Mouse (Mus musculus) heart, embryonic 10.5 days (tissue): ENCODE measurements at regions not wholly inside any gene's neighbourhood (a gene's known extent, or its start where the extent isn't known, plus 50 kb on each side); places are given as distances from the start of the nearest gene placed in this dataset.
A peak's percentile ranks its signal among the peaks of the same experiment; 100 is the strongest.
"Not testable (repeated sequence)": the region's sequence is repeated elsewhere in the genome, so short reads cannot be mapped to it uniquely, and the experiment has no call there.

Experiments
- DNase-seq: peaks from one replicate; pipeline ENCODE4 v3.0.0-alpha.2; 2017; ENCODE audit warnings: low spot score
- H3K27ac ChIP-seq: fragments of 300-500 bp; sonication (generic); 2 replicates; pipeline ENCODE4 v1.5.1; 2016; ENCODE audit warnings: mild to moderate bottlenecking
- H3K27me3 ChIP-seq: fragments of 300-500 bp; sonication (generic); 2 replicates; pipeline ENCODE4 v1.6.1; 2016; ENCODE audit warnings: mild to moderate bottlenecking; ENCODE audit not compliant: poor library complexity, insufficient read depth, severe bottlenecking
- H3K36me3 ChIP-seq: fragments of 300-500 bp; sonication (generic); 2 replicates; pipeline ENCODE4 v1.6.1; 2016; ENCODE audit warnings: mild to moderate bottlenecking, moderate library complexity
- H3K4me1 ChIP-seq: fragments of 300-500 bp; sonication (generic); 2 replicates; pipeline ENCODE4 v1.6.1; 2016; ENCODE audit warnings: mild to moderate bottlenecking
- H3K4me3 ChIP-seq: fragments of 300-500 bp; sonication (generic); 2 replicates; pipeline ENCODE4 v1.5.1; 2016; ENCODE audit warnings: mild to moderate bottlenecking, moderate library complexity
- H3K9me3 ChIP-seq: fragments of 300-500 bp; sonication (generic); 2 replicates; pipeline ENCODE4 v1.6.1; 2016; ENCODE audit warnings: mild to moderate bottlenecking, moderate library complexity
- WGBS: fragments of 180-500 bp; shearing (Covaris S2); methylation state at CpG from one replicate; pipeline ENCODE4 v1.1.7; 2016; 5-methylcytosine and 5-hydroxymethylcytosine counted together

DNA sequence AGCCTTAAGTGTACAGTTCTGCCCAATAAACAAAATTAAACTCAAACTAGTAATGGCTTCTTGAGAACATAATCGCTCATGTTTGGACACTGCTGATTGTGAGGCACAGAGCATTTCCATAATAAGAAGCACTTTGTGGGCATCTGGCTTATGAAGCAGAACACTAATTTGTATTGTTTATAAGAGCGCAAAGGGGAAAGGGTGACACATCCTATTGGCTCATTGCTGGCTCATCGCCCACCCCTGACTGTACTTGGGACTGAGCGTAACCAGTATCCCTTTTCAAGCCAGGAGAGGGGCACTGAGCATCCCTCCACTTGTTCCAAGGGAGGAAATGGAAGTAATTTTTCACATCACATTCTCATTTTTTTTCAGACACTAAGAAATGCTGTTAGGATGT, 288.0 kb downstream of the Sfmbt2 start:
- Histone ChIP-seq H3K36me3 (no peaks in the 10 kb centered on the region), H3K9me3 (no peaks in the 10 kb centered on the region), H3K4me3 (no peak overlapping the region), H3K4me1 (no peaks in the 10 kb centered on the region), H3K27me3 (no peaks in the 10 kb centered on the region), H3K27ac (no peak overlapping the region)
- 92% methylated on average over 4 of the region's 4 CpGs for WGBS
- DNase-seq: no peak

DNA sequence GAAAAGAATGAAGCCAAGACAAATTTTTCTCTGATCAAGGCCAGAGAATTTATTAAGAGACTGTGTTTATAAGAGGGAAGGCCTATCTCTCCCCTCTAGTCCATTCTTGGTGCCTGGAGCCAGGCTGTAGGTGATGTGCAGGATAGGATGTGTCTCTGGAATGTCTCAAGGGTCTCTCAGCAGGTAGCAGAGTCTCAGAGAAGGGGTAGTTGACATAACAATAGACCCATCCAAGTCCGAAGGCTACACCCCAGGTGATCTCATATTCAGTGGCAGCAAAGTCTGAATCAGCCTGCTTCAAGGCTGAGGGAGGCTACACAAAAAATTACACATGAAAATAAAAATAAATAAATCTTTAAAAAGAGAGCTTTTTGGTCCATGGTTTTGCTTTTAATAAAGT, 297.6 kb downstream of the Sfmbt2 start:
- not testable (repeated sequence) for H3K27me3 ChIP-seq, H3K27ac ChIP-seq, DNase-seq, H3K9me3 ChIP-seq, H3K36me3 ChIP-seq, H3K4me3 ChIP-seq, H3K4me1 ChIP-seq
- 52% methylated on average over 1 of the region's 1 CpGs for WGBS

DNA sequence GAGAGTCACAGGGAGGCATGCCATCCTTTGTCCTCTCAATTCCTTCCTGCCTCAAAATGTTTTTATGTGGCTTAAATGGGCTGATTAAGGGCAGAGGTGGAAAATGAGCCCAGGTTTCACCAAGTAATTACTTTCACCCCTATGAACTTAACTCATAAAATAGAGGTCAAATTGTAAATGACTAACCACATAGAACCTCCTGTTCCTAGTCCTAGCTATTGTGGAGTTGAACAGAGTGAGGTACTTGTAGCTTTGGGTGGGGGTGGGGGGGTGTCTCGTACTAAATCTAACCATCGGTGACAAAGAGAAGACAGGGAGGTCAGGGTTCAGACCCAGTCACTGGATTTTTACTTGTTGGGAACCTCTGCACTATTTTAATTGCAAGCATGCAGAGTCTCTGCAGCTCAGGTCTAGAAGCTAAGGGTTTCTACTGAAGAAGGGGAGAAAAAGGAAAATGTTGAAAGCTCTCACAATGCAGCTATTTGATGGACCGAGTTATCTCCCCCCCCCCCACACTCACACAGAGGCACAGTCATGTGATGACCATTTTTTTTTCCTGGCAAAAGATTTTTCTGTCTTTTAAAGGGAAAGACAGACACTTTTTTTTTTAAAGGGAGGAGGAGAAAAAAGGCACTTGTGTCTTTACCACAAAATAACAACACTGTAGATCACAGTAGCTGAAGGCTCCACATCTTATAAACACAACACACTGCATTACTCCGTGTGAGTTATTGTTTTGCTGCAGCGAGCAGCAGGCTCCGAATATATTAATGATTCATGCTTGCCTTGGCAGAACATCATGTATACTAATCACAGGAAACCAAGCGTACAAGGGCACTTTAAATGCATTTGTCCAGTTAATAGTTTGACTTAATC, 300.4 kb downstream of the Sfmbt2 start:
- peaks cover 4% of the 10 kb centered on the region; the same call in 1 of the 2 replicates for H3K4me1 ChIP-seq
- no peaks in the 10 kb centered on the region for H3K27me3 ChIP-seq
- H3K4me3 ChIP-seq: no peak overlapping the region
- no peak overlapping the region for H3K27ac ChIP-seq
- no peaks in the 10 kb centered on the region for H3K36me3 ChIP-seq
- no peaks in the 10 kb centered on the region for H3K9me3 ChIP-seq
- 73% methylated on average over 7 of the region's 7 CpGs for WGBS
- DNase-seq: no peak

DNA sequence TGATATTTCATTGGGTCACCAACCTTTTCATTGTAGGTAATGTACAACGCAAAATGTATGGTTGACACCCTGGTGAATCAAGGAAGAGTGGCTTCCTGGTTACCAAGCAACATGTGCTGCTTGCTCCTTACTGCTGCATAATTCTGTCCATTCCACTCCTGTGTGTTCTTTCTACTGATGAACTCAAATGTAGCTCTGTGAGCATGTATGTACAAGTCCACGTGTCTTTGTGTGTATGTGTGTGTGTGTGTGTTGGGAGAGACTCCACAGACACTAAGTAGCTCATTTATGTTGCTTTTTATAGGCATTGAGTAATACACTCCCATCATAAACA, 301.0 kb downstream of the Sfmbt2 start:
- H3K9me3 ChIP-seq: no peaks in the 10 kb centered on the region
- WGBS: 84% methylated on average over 2 of the region's 2 CpGs
- H3K4me1 ChIP-seq: peaks cover 4% of the 10 kb centered on the region; the same call in 1 of the 2 replicates

DNA sequence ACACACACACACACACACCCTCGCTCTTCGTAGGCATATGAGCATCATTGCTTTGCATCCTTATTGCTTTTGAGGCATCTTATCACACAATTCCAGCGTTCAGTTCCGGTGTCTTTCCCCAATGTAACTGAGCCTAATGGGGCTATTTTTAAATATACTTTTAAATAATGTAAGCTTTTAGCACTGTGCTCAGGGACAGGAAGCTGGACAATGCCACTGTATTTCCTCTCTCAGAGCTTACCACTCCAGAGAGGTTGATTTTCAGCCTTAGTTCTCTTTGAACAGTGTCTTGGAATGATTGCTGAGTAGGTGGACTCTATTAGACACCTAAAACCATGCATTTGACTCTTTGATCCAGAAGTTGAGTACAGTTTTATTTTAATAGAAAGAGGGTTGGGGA, 301.9 kb downstream of the Sfmbt2 start:
- Histone ChIP-seq H3K27me3 (no peaks in the 10 kb centered on the region), H3K4me1 (peaks cover 4% of the 10 kb centered on the region; the same call in 1 of the 2 replicates), H3K4me3 (no peak overlapping the region), H3K27ac (no peak overlapping the region), H3K9me3 (no peaks in the 10 kb centered on the region), H3K36me3 (no peaks in the 10 kb centered on the region)
- 71% methylated on average over 4 of the region's 4 CpGs for WGBS
- no peak for DNase-seq

More for the DNA sequence above, 301.0 kb downstream of the Sfmbt2 start:
- H3K36me3 ChIP-seq: no peaks in the 10 kb centered on the region
- no peak overlapping the region for H3K4me3 ChIP-seq
- no peak for DNase-seq
- no peak overlapping the region for H3K27ac ChIP-seq
- no peaks in the 10 kb centered on the region for H3K27me3 ChIP-seq

DNA sequence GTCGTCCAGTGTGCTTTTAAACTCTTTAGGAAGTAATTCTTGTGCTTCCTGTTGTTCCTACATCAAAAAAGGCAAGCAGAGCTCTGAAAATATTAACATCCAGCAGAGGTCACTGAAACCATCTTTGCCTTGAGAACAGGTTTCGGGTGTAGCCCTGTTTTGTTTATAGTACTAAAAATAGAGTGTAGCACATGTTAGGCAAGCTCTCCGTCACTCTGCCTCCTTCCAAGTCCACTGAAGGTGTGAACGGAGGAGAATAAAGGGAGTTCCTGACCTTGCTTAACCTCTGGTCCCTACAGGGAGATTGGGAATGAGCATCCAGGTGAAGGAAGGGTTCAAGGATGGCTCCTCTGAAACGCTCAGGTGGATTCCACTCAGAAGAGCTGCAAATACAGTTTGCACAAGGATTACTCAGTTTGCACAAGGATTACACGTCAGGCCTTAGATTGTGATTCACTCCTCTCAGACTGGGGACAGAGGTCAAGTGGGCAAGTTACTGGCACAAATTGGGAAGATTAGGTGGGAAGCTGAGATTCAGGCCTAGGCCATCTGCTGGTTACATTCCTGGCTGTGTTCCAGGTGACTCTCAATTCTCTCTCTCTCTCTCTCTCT, 304.5 kb downstream of the Sfmbt2 start:
- DNase-seq: no peak
- no peak overlapping the region for H3K27ac ChIP-seq
- H3K4me1 ChIP-seq: peaks cover 4% of the 10 kb centered on the region; the same call in 1 of the 2 replicates
- H3K36me3 ChIP-seq: no peaks in the 10 kb centered on the region
- no peaks in the 10 kb centered on the region for H3K27me3 ChIP-seq
- no peaks in the 10 kb centered on the region for H3K9me3 ChIP-seq
- no peak overlapping the region for H3K4me3 ChIP-seq
- 19% methylated on average over 6 of the region's 6 CpGs for WGBS

DNA sequence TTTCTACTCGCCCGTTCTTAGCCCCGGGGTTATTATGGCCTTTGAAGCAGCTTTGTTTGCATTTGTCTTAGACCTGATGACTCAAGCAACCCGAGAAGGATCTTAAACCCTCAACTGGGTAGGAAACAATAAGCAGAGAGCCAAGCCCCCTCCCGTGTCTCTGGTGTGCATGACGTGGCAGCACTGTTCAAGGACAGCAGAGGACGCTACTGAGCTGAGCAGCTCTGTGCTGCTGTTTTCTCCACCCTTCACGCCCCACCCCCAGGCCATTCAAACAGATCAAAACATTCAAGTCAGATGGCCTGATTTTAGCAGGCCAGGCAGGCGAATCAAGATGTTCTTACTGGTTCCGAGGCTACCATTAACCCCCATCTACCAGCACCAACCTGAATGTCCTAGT, 331.1 kb downstream of the Sfmbt2 start:
- WGBS: 58% methylated on average over 10 of the region's 10 CpGs
- DNase-seq: no peak
- H3K27ac ChIP-seq: no peak overlapping the region
- no peaks in the 10 kb centered on the region for H3K36me3 ChIP-seq
- no peak overlapping the region for H3K4me3 ChIP-seq
- no peaks in the 10 kb centered on the region for H3K4me1 ChIP-seq
- H3K9me3 ChIP-seq: no peaks in the 10 kb centered on the region
- no peaks in the 10 kb centered on the region for H3K27me3 ChIP-seq

DNA sequence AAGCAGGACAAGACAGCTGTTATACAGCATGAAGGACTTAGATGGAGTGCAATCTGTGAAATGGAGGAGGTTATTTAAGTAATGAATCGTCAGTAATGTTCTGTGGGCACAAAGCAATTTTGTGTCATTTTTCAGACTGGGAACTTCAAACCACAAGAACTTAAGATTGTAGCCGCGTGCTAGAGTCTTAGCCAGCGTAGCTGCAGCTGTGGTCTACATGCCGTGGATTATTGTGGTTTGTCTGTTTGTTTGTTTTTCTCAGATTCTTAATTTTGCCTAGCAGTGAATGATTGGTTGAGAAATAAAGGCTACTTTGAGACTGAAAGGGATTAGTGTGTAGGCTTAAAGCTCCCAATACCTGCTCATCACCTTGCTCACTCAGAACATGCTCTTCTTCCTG, 348.1 kb downstream of the Sfmbt2 start:
- H3K27me3 ChIP-seq: no peaks in the 10 kb centered on the region
- no peaks in the 10 kb centered on the region for H3K36me3 ChIP-seq
- no peaks in the 10 kb centered on the region for H3K4me1 ChIP-seq
- no peak overlapping the region for H3K4me3 ChIP-seq
- whole genome bisulfite sequencing: 84% methylated on average over 5 of the region's 5 CpGs
- no peak overlapping the region for H3K27ac ChIP-seq
- H3K9me3 ChIP-seq: no peaks in the 10 kb centered on the region
- DNase-seq: no peak

DNA sequence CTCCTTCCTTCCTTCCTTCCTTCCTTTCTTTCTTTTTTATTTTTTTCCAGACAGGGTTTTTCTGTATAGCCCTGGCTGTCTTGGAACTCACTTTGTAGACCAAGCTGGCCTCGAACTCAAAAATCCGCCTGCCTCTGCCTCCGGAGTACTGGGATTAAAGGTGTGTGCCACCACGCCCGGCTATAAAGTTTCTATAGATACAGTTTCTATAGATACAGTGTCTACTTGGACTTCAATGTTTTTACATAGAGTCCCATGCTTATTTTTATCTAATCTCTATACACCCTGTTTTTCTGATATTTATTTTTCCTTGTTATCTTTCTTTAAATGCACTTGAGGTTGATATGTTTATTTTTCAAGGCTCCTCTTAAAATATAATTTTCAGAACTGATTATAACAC, 364.0 kb downstream of the Sfmbt2 start:
- not testable (repeated sequence) for H3K27ac ChIP-seq, H3K9me3 ChIP-seq, DNase-seq, H3K36me3 ChIP-seq, H3K4me3 ChIP-seq, H3K4me1 ChIP-seq, H3K27me3 ChIP-seq
- 85% methylated on average over 5 of the region's 5 CpGs for WGBS

DNA sequence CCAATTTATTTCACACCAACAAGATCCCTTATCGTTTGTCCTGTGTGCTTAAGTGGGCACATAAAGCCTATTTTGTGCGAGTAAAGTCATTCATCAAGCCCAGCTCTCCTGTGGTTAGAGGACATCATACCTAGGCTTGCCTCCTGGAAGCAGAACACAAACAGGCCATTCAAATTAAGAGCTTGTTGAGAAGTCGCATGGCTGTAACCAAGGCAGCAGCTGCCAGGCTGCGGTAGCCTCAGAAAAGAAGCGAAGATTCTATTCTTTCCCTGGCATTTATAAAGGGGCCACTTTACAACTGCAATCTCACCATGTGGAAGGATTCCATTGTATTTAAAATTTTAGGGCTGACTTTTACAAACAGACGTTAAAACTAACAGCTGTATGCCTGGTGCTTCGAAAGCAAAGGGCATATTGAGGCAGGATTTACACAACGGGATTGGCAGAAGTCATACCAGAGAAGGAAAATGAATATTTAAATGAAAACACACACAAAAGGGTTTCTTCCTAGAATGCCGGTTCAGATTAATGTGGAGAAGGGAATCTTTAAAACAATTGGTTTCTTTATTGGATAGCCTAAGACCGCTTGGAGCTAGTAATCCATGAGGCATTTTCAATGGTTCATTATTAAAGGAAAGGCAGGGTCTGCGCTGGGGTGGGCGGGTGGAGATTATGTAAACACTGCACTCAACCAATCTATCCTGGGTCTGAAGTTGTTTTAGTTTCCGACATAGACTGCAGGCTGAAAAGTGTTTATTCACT, 366.6 kb downstream of the Sfmbt2 start:
- no peaks in the 10 kb centered on the region for H3K4me1 ChIP-seq
- no peak overlapping the region for H3K27ac ChIP-seq
- no peak for DNase-seq
- 64% methylated on average over 13 of the region's 13 CpGs for WGBS
- H3K4me3 ChIP-seq: no peak overlapping the region
- H3K36me3 ChIP-seq: no peaks in the 10 kb centered on the region
- no peaks in the 10 kb centered on the region for H3K27me3 ChIP-seq
- H3K9me3 ChIP-seq: no peaks in the 10 kb centered on the region

DNA sequence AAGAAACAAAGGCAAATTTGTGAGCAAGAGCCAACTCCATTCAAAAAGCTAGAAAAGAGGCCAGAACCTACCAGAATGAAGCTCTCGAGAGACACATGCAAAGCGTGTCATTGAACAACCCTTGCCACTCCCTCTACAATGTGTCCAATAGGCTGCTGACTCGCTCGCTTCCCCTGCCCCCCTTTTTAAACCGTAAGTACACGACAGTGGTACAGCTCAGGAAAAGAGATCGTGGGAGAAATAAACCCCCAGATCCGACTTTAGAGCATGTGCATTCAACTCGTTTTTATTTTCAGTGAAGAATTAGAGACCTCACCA, 367.1 kb downstream of the Sfmbt2 start:
- no peaks in the 10 kb centered on the region for H3K36me3 ChIP-seq
- 78% methylated on average over 9 of the region's 9 CpGs for WGBS
- no peaks in the 10 kb centered on the region for H3K9me3 ChIP-seq
- H3K4me1 ChIP-seq: no peaks in the 10 kb centered on the region
- H3K4me3 ChIP-seq: no peak overlapping the region
- H3K27ac ChIP-seq: no peak overlapping the region
- no peaks in the 10 kb centered on the region for H3K27me3 ChIP-seq
- no peak for DNase-seq

DNA sequence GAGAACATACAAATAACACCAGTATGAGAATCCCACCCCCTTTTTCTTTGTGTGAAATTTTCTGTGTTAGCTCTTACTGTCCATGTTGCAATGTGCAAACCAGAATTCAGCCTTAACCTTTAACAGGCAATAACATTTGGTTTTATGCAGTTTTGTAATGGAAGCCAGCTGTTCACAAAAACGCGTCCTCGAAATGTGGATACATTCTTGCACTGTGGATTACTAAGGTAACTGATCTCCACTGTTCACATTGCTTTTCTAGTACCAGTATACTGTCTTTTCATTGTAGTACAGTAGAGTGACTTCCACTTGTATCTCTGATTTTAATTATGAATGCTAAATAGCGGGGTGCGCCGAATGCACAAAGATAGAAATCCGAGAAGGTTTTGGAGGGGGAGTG, 374.8 kb downstream of the Sfmbt2 start:
- H3K36me3 ChIP-seq: no peaks in the 10 kb centered on the region
- no peak for DNase-seq
- H3K4me1 ChIP-seq: no peaks in the 10 kb centered on the region
- no peak overlapping the region for H3K4me3 ChIP-seq
- H3K27ac ChIP-seq: no peak overlapping the region
- no peaks in the 10 kb centered on the region for H3K9me3 ChIP-seq
- no peaks in the 10 kb centered on the region for H3K27me3 ChIP-seq
- 88% methylated on average over 7 of the region's 7 CpGs for WGBS

DNA sequence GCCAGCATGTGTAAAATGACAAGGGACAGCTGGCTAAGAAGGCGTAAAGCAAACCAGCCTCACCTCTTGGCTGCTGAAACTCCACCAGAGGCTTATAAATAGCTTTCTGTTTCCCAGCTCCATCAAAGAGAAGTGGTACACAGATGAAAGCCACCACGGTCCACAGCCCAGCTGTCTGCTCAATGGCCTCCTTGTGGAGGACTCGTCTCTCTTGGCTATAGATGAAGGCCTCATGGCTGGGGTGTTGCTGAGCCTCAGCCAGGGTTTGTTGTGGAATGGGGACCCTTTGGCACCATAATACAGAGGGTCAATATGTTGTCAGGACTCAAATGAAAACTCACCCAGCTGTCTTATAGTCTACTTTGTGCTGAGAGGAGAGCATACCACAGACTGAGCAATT, 385.1 kb downstream of the Sfmbt2 start:
- peak; percentile 76 for DNase-seq
- WGBS: 25% methylated on average over 3 of the region's 3 CpGs
- H3K27me3 ChIP-seq: no peaks in the 10 kb centered on the region
- H3K9me3 ChIP-seq: no peaks in the 10 kb centered on the region
- no peak overlapping the region for H3K4me3 ChIP-seq
- 0 out of 2 replicates have a peak, but pooled peaks cover 11% of the 10 kb centered on the region for H3K4me1 ChIP-seq
- no peaks in the 10 kb centered on the region for H3K36me3 ChIP-seq
- H3K27ac ChIP-seq: no peak overlapping the region
